Mouse (Mus musculus) adrenal gland, adult (tissue): ENCODE data around the gene Ddx58.

Experiments
- DNase-seq, 2 experiments: peaks; one replicate each; pipeline ENCODE4 v3.0.0; 2022 to 2023; ENCODE audit warnings: low spot score in 1 of 2; ENCODE audit not compliant: inconsistent age in 2 of 2

The Ddx58 gene

GRCm38 (mm10) chr4:40184470-40184869 lies 55.2 kb downstream of the Ddx58 start:
- no peak for DNase-seq

- DNase-seq = no peak
Measured at GRCm38 (mm10) chr4:40183781-40184180, 55.8 kb downstream of the Ddx58 start.

GRCm38 (mm10) chr4:40182651-40183320 lies 56.8 kb downstream of the Ddx58 start:
- DNase-seq = peak; percentile 63 to 91

GRCm38 (mm10) chr4:40181681-40182080 lies 57.9 kb downstream of the Ddx58 start:
- peak in 1 of 2 experiments; percentile 66 for DNase-seq

GRCm38 (mm10) chr4:40180046-40180445 lies 59.6 kb downstream of the Ddx58 start:
- DNase-seq = no peak

GRCm38 (mm10) chr4:40178584-40178983 lies 61.0 kb downstream of the Ddx58 start:
- no peak for DNase-seq

- no peak for DNase-seq
Measured at GRCm38 (mm10) chr4:40174321-40174720, 65.3 kb downstream of the Ddx58 start.

GRCm38 (mm10) chr4:40172336-40172735 lies 67.3 kb downstream of the Ddx58 start:
- DNase-seq = no peak

- no peak for DNase-seq
Measured at GRCm38 (mm10) chr4:40171477-40171876, 68.2 kb downstream of the Ddx58 start.

GRCm38 (mm10) chr4:40163646-40164045 lies 76.0 kb downstream of the Ddx58 start:
- DNase-seq = no peak

- DNase-seq = no peak
Measured at GRCm38 (mm10) chr4:40160591-40161434, 78.8 kb downstream of the Ddx58 start.

- peak in 1 of 2 experiments; percentile 29 for DNase-seq
Measured at GRCm38 (mm10) chr4:40158224-40158540, 81.4 kb downstream of the Ddx58 start.

- DNase-seq = peak in 1 of 2 experiments; percentile 51
Measured at GRCm38 (mm10) chr4:40157500-40158223, 82.0 kb downstream of the Ddx58 start.

GRCm38 (mm10) chr4:40156582-40157499 lies 82.8 kb downstream of the Ddx58 start:
- peak in 1 of 2 experiments; percentile 68 for DNase-seq

GRCm38 (mm10) chr4:40156153-40156552 lies 83.5 kb downstream of the Ddx58 start:
- DNase-seq = peak; percentile 70 to 94

- peak in 1 of 2 experiments; percentile 35 for DNase-seq
Measured at GRCm38 (mm10) chr4:40155467-40155999, 84.1 kb downstream of the Ddx58 start.

- DNase-seq = peak; percentile 29 to 77
Measured at GRCm38 (mm10) chr4:40154751-40155150, 84.9 kb downstream of the Ddx58 start.
